Mouse (Mus musculus) layer of hippocampus, adult 9-11 months (tissue): ENCODE data around the gene Map3k19.

Experiments used
- DNase-seq: peaks from one replicate; pipeline ENCODE4 v3.0.0; 2022

Gene Map3k19

GRCm38 (mm10) chr1:127796341-127796740, 58.5 kb downstream of the Map3k19 start:
- DNase-seq, result no peak

- no peak for DNase-seq
These were observed 59.6 kb downstream of the Map3k19 start for GRCm38 (mm10) chr1:127795087-127795769.

DNA sequence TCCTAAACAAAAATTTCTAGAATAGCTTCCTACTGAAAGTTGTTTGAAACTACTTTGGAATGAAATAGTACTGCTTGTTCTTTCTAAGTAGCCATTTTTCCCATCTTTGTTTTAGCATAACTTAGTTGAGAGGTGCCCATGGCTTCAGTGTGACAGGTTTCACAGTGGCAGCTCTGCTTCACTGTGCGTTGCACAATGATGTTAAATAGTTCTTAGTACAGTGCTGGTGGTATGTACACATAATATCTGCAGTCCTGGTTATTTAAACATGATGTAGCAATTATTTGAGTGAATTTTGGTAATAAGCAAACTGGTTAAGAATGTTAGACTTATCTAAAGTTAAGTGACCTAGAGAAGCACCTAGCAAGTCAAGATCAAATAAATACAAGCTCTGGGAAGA, 61.4 kb downstream of the Map3k19 start:
- DNase-seq, result no peak

DNA sequence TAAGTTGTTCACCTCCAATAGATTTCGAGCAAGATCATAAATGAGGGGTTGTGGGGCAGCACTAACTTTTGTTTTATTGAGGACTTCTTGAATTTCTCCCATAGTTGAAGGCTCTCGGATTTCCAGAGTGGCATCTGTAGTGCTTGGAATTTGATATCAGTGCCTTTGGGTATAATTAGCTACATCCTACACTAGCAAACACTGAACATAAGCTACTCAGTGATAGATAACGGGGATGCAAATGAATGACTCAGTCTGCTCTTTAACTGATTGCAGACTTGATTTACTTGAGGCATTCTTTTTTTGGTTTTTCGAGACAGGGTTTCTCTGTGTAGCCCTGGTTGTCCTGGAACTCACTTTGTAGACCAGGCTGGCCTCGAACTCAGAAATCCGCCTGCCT, 65.9 kb downstream of the Map3k19 start:
- no peak for DNase-seq

DNA sequence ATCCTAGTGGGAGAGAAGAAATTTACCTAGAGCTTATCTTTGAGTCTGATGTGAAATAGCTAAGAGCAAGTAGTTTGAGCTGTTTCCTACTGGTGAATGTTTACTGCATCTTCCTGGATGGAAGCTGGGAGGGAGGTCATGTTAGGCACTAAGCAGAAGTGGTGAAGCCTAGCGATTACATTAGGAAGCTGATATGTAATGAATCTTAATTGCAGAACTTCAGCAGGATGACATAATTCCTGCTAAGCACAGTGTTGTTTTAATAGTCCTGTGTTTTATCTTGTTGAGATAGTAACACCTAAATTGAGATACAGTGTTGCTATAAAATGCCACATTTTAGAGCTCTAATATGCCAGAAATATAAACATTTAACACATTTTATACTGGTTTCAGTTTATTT, 68.9 kb downstream of the Map3k19 start:
- DNase-seq, result no peak

GRCm38 (mm10) chr1:127783862-127784261, 71.0 kb downstream of the Map3k19 start:
- DNase-seq, result no peak

- no peak for DNase-seq
These were observed 74.0 kb downstream of the Map3k19 start for GRCm38 (mm10) chr1:127780849-127781248.

GRCm38 (mm10) chr1:127780142-127780541, 74.7 kb downstream of the Map3k19 start:
- DNase-seq, result no peak

DNA sequence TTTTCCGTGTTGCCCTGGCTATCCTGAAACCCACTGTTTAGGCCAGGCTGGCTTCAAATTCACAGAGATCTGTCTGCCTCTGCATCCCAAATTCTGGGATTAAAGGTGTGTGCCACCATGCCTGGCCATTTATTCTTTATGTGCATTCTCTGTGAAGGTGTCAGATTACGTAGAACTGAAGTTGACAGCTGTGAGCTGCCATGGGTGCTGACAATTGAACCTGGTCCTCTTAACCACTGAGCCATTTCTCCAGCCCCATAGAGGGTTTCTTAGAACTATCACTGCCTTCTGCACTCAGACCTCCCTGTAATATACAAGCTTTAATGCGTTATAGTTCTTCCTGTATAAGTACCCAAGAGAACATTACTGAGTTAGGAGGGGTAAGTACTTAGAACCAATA, 76.2 kb downstream of the Map3k19 start:
- no peak for DNase-seq

- DNase-seq, result no peak
These were observed 78.6 kb downstream of the Map3k19 start for GRCm38 (mm10) chr1:127776246-127776645.

- no peak for DNase-seq
These were observed 79.6 kb downstream of the Map3k19 start for GRCm38 (mm10) chr1:127775206-127775720.

GRCm38 (mm10) chr1:127774501-127774880, 80.3 kb downstream of the Map3k19 start:
- DNase-seq, result no peak

DNA sequence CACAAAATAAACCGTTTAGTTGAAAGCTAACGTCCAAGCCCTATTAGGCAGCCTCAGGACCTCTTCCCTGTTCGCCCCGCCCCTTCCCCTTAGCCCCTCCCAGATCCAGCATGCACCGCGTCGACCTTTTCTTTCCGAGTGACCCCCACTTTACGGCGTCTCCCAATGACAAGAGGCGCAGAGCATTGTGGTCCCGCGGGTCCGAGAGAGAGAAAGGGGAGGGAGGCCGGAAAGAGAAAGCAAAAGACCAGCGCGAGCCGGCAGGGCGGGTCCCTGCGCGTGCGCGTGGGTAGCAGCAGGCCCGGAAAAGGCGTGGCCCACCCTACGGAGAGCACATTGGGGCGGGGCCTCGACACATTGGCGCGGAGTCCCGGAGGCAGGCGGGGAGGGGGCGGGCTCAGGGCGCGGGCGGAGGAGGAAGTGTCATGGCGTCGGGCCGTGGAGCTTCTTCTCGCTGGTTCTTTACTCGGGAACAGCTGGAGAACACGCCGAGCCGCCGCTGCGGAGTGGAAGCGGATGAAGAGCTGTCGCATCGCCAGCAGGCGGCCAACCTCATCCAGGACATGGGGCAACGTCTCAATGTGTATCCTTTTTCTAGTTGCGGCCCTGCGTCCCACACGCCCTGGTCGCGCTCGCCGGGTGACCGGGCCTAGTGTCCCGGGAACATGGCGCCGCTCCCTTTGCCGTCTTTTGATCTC, 80.9 kb downstream of the Map3k19 start, which contains the start of gene Ccnt2:
Ccnt2 (plus strand) TSS at position 362 of the 698 bp plus-strand sequence.
- DNase-seq, result peak; percentile 100

- DNase-seq, result no peak
These were observed 81.5 kb downstream of the Map3k19 start for GRCm38 (mm10) chr1:127773198-127773802.

DNA sequence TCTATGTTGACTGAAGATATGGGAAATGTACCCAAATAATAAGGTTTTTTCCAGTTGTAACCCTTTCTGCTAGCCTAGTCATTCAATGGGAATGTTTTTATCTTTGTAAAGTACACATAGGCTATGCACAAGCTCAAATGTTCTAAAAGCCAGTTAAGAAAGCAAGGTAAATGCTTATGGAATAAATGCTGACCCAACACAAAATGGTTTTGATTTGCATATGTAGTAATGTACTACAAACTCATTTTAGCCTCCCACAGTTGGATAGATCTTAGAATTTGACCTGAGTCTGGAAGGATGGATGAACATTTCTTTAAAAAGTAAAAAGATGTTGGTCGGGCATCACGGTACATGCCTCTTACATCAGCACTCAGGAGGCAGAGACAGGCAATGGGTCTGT, 88.1 kb downstream of the Map3k19 start:
- DNase-seq, result no peak

DNA sequence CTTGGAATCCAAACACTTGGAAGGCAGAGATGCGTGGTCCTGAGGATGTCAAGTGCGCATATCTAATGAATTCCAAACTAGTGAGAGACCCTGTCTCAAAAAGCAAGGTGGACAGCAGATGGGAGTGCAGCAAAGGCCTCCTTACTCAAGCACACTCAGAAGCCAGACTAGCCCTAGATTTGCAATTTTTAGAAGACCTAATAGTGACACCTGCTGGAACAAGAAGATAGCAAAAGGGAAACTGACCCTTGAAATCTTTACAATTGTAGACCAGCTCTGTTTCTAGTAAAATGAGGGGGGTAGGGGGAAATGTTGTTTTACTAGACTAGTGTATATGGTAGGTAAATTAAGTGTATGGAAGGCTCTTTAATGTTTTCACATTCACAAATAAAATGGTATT, 89.4 kb downstream of the Map3k19 start:
- DNase-seq, result no peak
